Mouse (Mus musculus) gonadal fat pad, adult 2 months (tissue): ENCODE results near the gene Hells. TPM values are rescaled to one million over a fixed set of nuclear protein-coding genes. Genes with fewer than 3 reads are reported as not detected.

Source experiments
- DNase-seq: peaks from one replicate; pipeline ENCODE4 v3.0.0-alpha.2; 2012; ENCODE audit warnings: low read depth
- polyA plus RNA-seq: library from polyadenylated mRNA; depleted of rRNA; stranded (reverse); fragments of >200 nt; gene quantifications from 2 replicates; pipeline ENCODE4 v1.2.3, GENCODE M21; 2012; rRNA removed

Hells gene
- 0.39 and 0.43 TPM in 2 replicates for polyA plus RNA-seq

DNA sequence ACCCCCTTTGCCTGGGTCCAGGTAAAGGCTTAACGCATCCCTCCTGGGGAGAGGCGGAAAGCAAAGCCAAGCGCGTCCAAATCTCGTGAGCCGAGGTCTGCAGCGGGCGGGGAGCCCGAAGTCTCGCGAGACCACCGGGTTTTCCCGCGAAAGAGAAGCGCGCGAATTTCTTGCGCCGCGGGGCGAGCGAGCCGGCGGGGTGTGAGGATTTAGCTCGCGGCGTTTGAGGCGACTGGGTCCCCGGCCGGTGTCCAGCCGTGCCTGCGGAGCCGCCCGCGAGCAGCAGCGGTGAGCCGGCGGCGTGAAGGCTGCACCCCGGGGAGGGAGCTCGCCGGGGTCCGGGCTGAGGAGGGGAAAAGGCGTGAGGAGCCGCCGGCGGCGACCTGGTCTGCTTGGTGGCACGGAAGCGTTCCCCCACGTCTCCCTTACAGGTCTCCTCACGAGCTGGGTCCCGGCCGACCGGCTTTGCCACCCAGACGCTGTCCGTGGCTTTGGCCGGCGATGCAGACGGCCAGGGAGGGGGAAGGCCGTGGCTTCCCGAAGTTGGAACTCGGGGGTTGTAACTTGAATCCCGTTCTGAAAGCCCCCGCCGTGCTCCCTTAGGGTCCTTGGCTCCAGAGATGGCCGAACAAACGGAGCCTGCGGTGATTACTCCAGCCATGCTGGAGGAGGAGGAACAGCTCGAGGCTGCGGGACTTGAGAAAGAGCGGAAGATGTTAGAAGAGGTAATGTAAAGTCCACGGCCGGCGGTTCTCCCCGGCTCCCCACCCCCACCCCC lies at the start of gene Hells:
Gene Hells (plus strand): TSS at position 128 of the 778 bp plus-strand sequence.
- no peak for DNase-seq

GRCm38 (mm10) chr19:38901146-38902135 lies 29.3 kb upstream of the Hells start:
- DNase-seq: no peak

DNA sequence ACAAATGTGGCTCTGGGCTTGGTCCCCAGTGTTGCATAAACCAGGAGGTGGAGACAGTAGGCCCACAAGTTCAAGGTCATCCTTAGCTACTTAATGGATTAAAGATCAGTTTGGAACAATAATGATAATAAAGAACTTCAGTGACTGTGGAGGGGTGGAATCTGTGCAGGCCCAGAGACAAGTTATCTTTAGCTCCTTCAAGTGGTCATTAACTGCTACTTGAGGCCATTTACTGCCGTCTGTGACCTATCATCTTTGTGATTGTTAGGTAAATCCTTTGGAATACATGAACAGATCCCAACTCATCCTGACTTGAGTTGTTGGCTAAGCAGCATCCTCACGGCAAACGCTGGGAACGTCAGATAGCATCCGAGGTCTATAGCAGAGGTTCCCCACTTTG lies 28.2 kb upstream of the Hells start:
- DNase-seq: no peak

DNA sequence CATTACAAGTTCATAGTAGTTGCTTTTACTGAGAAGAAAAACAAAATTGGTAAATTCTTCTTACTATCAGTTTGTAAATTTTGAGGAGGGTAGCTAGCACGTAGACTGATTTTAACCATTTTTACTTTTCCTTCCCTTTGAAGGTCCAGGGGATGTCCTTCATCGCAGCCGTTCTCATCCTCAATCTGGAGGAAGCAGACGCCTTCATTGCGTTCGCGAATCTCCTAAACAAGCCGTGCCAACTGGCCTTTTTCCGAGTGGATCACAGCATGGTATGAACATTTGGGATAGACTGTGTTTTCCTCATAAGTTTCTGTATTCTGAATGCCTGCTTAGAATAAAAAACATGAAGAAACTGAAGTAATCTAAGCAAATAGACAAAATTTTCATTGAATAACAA lies 16.9 kb upstream of the Hells start:
- no peak for DNase-seq

GRCm38 (mm10) chr19:38914926-38915325 lies 15.8 kb upstream of the Hells start:
- DNase-seq: no peak

GRCm38 (mm10) chr19:38915677-38916076 lies 15.0 kb upstream of the Hells start:
- no peak for DNase-seq

DNA sequence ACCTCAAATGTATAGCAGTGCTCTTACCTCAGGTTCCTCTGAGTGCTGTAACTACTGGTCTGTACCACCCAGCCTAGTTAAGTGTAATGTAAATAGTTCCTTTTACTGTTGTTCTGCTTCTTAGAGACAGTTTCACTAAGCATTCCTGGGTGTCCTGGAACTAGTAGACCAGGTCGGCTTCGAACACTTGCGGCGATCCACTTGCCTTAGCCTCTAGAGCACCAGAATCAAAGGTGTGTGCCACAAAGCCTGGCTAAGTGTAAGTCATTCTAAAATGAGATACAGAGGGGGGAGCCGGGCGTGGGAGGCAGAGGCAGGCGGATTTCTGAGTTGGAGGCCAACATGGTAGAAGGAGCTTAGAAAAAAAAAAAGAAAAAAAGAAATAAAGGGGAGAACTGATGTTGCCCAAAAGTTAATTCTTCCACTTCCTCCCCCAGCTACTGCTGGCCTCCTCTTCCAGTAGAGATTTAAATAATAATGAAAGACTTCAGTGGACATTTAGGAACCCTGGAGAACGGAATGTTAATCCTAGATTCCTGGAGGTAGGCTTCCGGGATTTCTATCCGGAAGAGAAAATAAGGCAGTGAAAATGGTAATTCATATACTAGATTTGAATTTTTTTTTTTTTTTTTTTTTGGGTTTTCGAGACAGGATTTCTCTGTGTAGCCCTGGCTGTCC lies 2.1 kb upstream of the Hells start:
- DNase-seq: no peak

DNA sequence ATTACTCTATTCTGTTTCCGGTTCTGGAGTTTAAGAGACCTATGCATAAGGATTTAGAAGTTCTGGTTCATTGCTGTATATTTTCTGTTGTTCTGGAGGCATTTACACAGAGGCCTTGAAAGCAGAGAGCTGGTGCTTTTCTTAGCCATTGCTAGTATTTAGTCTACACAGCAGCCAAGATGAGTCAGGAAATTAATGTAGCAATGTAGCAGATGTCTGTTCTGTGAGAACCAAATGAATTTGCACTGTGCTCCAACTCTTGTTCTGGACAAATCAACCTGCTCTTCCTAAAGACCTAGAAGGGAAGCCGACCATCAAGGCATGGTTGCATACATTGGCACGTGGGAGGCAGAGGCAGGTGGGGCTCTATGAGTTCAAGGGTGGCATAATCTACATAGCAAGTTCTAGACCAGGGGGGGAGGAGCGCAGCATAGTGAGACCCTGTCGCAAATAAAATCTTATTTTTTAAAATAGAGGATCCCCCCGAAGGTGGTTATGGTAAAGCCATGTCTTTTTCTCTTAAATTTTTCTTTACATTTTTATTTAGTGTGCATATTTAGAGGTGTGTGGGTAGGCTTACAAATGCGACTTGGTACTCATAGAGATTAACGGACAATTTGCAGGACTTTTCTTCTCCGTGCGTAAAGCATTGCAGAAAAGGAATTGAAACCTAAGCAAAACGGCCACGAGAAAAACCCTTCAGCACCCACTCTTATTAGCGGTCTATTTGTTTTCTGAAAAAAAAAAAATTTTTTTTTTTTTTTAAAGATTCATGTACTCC lies 1.1 kb upstream of the Hells start:
- no peak for DNase-seq

DNA sequence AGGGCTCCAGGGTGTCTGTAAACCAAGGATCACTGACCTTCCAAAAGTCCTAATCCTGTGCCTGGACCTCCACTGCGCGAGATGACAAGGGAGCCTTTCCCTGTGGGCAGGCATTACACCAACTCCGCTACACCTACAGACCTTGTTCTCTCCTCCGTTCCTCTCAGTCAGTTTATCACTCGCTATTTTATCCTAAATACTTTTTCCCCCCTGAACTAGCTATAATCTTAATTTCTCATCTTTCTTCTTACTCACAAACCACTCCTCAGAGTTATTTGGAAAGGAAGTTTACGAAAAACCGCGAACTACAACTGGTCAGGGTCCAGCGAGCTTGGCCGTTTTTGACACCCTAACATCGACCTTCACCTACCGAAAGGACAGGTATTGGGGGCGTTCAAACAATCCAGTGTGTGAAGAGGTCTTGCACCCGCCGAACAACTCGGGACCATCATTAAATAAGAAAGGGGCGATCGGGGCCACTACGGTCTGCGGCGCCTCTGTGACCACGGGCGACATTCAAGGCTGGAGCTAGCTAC lies 395 bp upstream of the Hells start:
- no peak for DNase-seq

- no peak for DNase-seq
These were observed 813 bp downstream of the Hells start for GRCm38 (mm10) chr19:38931566-38931890.

DNA sequence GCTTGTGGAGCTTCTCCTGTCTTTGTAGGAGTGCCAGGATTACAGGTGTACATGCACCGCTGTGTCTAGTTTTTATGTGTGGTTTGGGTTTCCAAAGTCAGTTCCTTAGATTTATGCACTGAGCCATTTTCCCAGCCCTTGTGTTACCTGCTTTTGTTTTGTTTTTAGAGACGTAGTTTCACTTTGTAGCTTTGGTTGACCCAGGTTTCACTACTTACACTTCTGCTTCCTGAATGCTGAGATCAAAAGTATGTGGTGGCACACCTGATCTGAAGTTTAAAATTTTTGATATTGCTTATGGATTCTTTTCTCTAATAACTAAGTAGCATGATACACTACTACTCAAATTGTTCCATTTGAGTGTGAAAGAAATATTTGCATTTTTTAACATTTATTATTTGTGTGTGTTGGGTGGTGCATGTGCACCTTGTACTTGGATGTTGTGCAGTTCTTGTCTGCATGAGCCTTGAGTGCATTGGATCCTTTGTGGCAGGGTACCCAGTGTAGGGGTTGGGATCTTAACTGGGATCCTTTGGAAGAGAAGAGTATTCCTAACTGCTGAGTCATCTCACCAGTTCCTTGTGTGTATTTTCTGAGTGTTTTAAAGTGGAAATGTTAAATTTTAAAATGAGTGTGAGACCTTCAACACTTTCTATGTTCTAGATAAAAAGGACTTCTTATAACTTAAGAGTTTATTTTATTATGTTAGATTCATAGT lies 14.0 kb downstream of the Hells start:
- no peak for DNase-seq

GRCm38 (mm10) chr19:38970741-38971140 lies 40.0 kb downstream of the Hells start:
- DNase-seq: no peak

DNA sequence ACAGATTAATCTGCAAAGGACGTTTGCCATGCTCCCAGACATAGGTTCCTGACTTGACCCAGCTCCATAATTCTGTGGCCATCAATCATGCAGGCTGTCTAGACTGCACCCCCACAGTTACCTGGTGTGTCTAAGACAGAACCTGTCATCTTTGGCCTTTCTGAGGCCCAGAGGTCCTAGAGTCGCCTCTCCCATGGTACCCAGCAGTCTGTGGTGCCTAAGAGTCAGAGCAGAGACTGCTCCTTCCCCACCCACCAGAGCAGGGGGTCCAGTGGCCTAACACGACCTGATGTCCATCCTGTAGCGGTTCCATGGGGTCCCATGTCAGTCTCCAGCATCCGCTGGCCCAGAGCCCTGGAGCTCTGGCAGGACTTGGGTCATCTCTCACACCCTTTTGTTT lies 41.9 kb downstream of the Hells start:
- DNase-seq: no peak

GRCm38 (mm10) chr19:38973666-38974065 lies 43.0 kb downstream of the Hells start:
- no peak for DNase-seq

DNA sequence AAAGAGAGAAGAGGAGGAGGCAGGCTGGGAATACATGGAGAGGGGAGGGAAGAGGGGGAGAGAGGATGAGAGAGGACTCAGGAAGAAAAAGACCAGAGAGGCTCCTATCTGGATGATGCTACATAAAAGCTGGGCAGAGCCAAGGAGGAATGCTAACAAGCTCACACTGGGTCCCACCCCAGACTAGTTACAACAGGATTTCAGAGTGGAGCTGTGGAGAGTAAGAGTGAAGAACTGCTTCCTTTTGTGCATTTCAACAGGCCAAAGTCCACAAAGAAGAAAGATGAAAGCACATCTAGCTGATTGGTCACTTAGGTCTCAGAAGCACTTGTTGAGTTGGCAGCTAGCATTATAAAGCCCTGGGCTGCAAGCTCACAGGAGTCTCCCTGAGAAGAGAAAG lies 45.6 kb downstream of the Hells start:
- no peak for DNase-seq

GRCm38 (mm10) chr19:38981966-38982365 lies 51.3 kb downstream of the Hells start:
- no peak for DNase-seq

GRCm38 (mm10) chr19:38998248-38998647 lies 67.5 kb downstream of the Hells start:
- DNase-seq: no peak

- DNase-seq: no peak
These were observed 68.0 kb downstream of the Hells start for GRCm38 (mm10) chr19:38998676-38999075.

DNA sequence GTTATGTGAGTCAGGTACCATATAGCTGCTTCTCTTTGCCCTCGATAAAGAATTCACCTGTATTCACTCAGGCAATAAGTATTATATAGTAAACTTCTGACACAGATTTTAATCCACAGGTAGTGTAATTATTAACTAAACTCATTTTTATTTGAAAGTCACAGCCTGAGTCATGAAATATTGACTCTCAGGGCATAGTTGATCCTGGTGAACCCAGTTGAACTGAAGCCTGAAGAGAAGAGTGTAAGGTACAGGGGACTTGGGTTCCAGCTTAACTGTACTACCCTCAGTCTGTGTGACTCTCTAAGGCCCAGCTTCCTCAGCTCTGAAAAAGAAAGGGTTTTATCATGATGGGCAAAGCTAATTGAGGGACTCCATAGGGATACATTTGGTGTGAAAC lies 74.4 kb downstream of the Hells start:
- DNase-seq: no peak

DNA sequence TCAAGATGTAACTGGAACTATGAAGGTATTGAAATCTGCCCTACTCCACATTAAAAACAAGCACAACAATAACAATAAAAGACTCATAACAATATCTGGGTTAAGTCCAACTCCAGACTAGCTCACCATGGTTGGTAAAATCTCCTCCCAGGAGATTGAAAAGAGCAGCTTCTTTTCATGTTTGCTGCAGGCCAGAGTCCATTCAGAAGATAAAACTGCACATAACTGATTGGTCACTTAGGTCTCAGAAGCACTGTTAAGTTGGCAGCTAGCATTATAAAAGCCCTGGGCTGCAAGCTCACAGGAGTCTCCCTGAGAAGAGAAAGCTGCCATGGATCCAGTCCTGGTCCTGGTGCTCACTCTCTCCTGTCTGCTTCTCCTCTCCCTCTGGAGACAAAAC lies 76.0 kb downstream of the Hells start, which contains the start of gene Cyp2c55:
Gene Cyp2c55 (plus strand): TSS at position 305 of the 400 bp plus-strand sequence.
- no peak for DNase-seq
